In the genomic region with DNA sequence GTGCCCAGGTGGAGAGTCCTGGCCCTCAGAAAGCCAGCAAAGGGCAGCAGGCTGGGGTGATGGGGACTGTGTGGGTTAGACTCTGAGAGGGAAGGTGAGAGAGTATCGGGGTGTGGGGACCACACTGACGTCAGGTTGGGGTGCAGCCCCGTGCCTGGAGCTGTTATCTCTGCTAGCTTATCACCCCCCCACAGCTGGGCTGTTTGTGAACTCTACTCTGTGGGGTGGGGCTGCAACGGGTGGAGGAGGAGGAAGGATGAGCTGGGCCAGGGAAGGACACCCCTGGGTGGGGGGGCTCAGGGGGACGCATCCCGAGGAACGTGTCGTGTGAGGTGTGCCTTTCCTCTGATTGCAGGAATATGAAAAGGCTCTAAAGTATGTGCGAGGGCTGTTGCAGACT, we compare ENCODE assay signal across 12 mouse cellular contexts. TPM values are rescaled to one million over a fixed set of nuclear protein-coding genes. Genes with fewer than 3 reads are reported as not detected.
DNase-seq lines count a peak whose midpoint lies in the region; ATAC-seq and TF ChIP-seq lines count a peak whose summit lies in the region.
"Had no signal": no experiment of that assay in that cellular context is flagged by ENCODE, and none has a peak within 500 bp of the region (broad histone marks: within the 10 kb centered on the region; RNA-seq: fewer than 3 reads in every experiment).

No protein-coding gene starts in this region.

- no peak for DNase-seq in hindbrain, embryonic 10.5 days (ENCODE audit: low spot score)
- DNase-seq in G1E (ENCODE audit: low spot score), result peak; percentile 77
- DNase-seq in c-Kit-positive CD71-positive TER-119-positive erythroid progenitor cells, embryonic 14.5 days (ENCODE audit: low spot score), result peak; percentile 72
- DNase-seq in thymus, postnatal 10 days (ENCODE audit: low spot score in 2 of 2), result no peak
- no peak for DNase-seq in adrenal gland, postnatal 10 days
- no peak for DNase-seq in midbrain, embryonic 10.5 days (ENCODE audit: low spot score)
- DNase-seq: cerebellum, postnatal 10 days; lung, embryonic 14.5 days; thymus, postnatal 14 days had no signal

- no peaks in the 10 kb centered on the region for H3K9me3 ChIP-seq in hindbrain, embryonic 10.5 days
- H3K9me3 ChIP-seq in hindbrain, embryonic 13.5 days, result no peaks in the 10 kb centered on the region
- H3K9me3 ChIP-seq in G1E (replicated peaks), result no peaks in the 10 kb centered on the region
- H3K9me3 ChIP-seq in liver, embryonic 16.5 days (replicated peaks; ENCODE audit: control insufficient read depth, low read length), result no peaks in the 10 kb centered on the region
- no peaks in the 10 kb centered on the region for H3K9me3 ChIP-seq in midbrain, embryonic 10.5 days (replicated peaks)
- H3K9me3 ChIP-seq: embryonic facial prominence, embryonic 15.5 days had no signal

- no peak for ATAC-seq in hindbrain, embryonic 13.5 days (ENCODE audit: low FRiP score)
- peak; percentile 35 for ATAC-seq in G1E (ENCODE audit: extremely low read depth, insufficient number of reproducible peaks, low FRiP score, poor library complexity, severe bottlenecking)
- ATAC-seq in liver, embryonic 16.5 days (ENCODE audit: low read depth), result peak; percentile 85

- 0 out of 2 replicates have a peak overlapping the region, but pooled peaks have one; percentile 1 for H3K4me3 ChIP-seq in hindbrain, embryonic 10.5 days
- H3K4me3 ChIP-seq in hindbrain, embryonic 13.5 days, result no peak overlapping the region
- peak overlapping the region; percentile 63; the same call in 1 of the 2 replicates for H3K4me3 ChIP-seq in G1E (ENCODE audit: low read depth, low read length)
- peak overlapping the region; percentile 7; the same call in 1 of the 2 replicates for H3K4me3 ChIP-seq in liver, embryonic 16.5 days (ENCODE audit: low read depth, low read length)
- H3K4me3 ChIP-seq in midbrain, embryonic 10.5 days, result no peak overlapping the region
- H3K4me3 ChIP-seq: embryonic facial prominence, embryonic 15.5 days had no signal

- H3K36me3 ChIP-seq in hindbrain, embryonic 10.5 days, result peaks cover 65% of the 10 kb centered on the region
- H3K36me3 ChIP-seq in hindbrain, embryonic 13.5 days, result peaks cover 53% of the 10 kb centered on the region
- peaks cover 82% of the 10 kb centered on the region for H3K36me3 ChIP-seq in G1E (replicated peaks)
- peaks cover 6% of the 10 kb centered on the region for H3K36me3 ChIP-seq in liver, embryonic 16.5 days (ENCODE audit: control insufficient read depth, insufficient read depth)
- peaks cover 63% of the 10 kb centered on the region for H3K36me3 ChIP-seq in midbrain, embryonic 10.5 days

- no peak overlapping the region; the same call in 1 of the 2 replicates for H3K9ac ChIP-seq in hindbrain, embryonic 13.5 days
- peak overlapping the region; percentile 42 for H3K9ac ChIP-seq in liver, embryonic 16.5 days (ENCODE audit: low read depth, low read length)
- H3K9ac ChIP-seq: embryonic facial prominence, embryonic 15.5 days; lung, embryonic 14.5 days had no signal

- H3K4me1 ChIP-seq in hindbrain, embryonic 10.5 days (replicated peaks), result peaks cover 40% of the 10 kb centered on the region
- H3K4me1 ChIP-seq in hindbrain, embryonic 13.5 days (replicated peaks), result peaks cover 22% of the 10 kb centered on the region
- peaks cover 82% of the 10 kb centered on the region for H3K4me1 ChIP-seq in G1E (ENCODE audit: insufficient read depth, low read depth, low read length)
- H3K4me1 ChIP-seq in liver, embryonic 16.5 days (ENCODE audit: control insufficient read depth, low read depth, low read length), result peaks cover 48% of the 10 kb centered on the region
- peaks cover 25% of the 10 kb centered on the region for H3K4me1 ChIP-seq in midbrain, embryonic 10.5 days

- 89% methylated on average over 9 of the region's 9 CpGs for WGBS in hindbrain, embryonic 10.5 days
- 89% methylated on average over 9 of the region's 9 CpGs for WGBS in hindbrain, embryonic 13.5 days
- 29% methylated on average over 9 of the region's 9 CpGs for WGBS in liver, embryonic 16.5 days (ENCODE audit: insufficient replicate concordance)
- WGBS in midbrain, embryonic 10.5 days, result 92% methylated on average over 9 of the region's 9 CpGs

- no peak for TF ChIP-seq CTCF in G1E (IDR thresholded peaks at IDR 0.05; ENCODE audit: low read depth, low read length)

- H3K4me2 ChIP-seq in hindbrain, embryonic 13.5 days, result no peak overlapping the region
- H3K4me2 ChIP-seq in liver, embryonic 16.5 days (ENCODE audit: low read depth, low read length), result peak overlapping the region; percentile 41
- H3K4me2 ChIP-seq: embryonic facial prominence, embryonic 15.5 days had no signal

- no peaks in the 10 kb centered on the region for H3K27me3 ChIP-seq in hindbrain, embryonic 10.5 days (ENCODE audit: insufficient read depth, poor library complexity, severe bottlenecking)
- H3K27me3 ChIP-seq in hindbrain, embryonic 13.5 days, result no peaks in the 10 kb centered on the region
- H3K27me3 ChIP-seq in G1E (ENCODE audit: insufficient read depth, low read length), result no peaks in the 10 kb centered on the region
- H3K27me3 ChIP-seq in liver, embryonic 16.5 days (ENCODE audit: control insufficient read depth, insufficient read depth, low read depth, low read length), result no peaks in the 10 kb centered on the region
- no peaks in the 10 kb centered on the region for H3K27me3 ChIP-seq in midbrain, embryonic 10.5 days (ENCODE audit: low read depth, poor library complexity, severe bottlenecking)
- H3K27me3 ChIP-seq: embryonic facial prominence, embryonic 15.5 days had no signal

- H3K27ac ChIP-seq in hindbrain, embryonic 10.5 days, result no peak overlapping the region
- H3K27ac ChIP-seq in hindbrain, embryonic 13.5 days, result no peak overlapping the region
- peak overlapping the region; percentile 83 for H3K27ac ChIP-seq in liver, embryonic 16.5 days (ENCODE audit: low read length)
- no peak overlapping the region for H3K27ac ChIP-seq in midbrain, embryonic 10.5 days (replicated peaks)
- H3K27ac ChIP-seq: embryonic facial prominence, embryonic 15.5 days had no signal

RNA-seq across cellular contexts. Expression of a gene that starts 1.2 kb away (rescaled TPM):
- polyA plus RNA-seq in hindbrain, embryonic 10.5 days (2016; fragmentation: Nextera tagmentation; extraction: Ambion mirVana), result 0.09 and 0.38 TPM in 2 replicates
- 0.21 and 0.35 TPM in 2 replicates for polyA plus RNA-seq in hindbrain, embryonic 13.5 days (2015; fragmentation: Nextera tagmentation; extraction: Ambion mirVana)
- total RNA-seq in G1E (2014; fragmentation: Nextera tagmentation) (1.6 TPM in 1 of 2 replicates, not detected in the other), G1E (2017) (0.05 TPM in 1 of 2 replicates, not detected in the other)
- polyA plus RNA-seq in G1E (2012), result 0.08 and 0.13 TPM in 2 replicates
- 7.5 and 7.9 TPM in 2 replicates for polyA plus RNA-seq in liver, embryonic 16.5 days (2015; fragmentation: Nextera tagmentation; extraction: Ambion mirVana)
- 10 to 100 TPM; 10.7 to 13.6 TPM for total RNA-seq in adrenal gland, postnatal 10 days (2021)
- polyA plus RNA-seq in midbrain, embryonic 10.5 days (2016; fragmentation: Nextera tagmentation; extraction: Ambion mirVana), result 0.15 and 0.55 TPM in 2 replicates

RNA-seq across cellular contexts. Expression of a gene that starts 12.1 kb away (rescaled TPM):
- polyA plus RNA-seq in hindbrain, embryonic 10.5 days (2016; fragmentation: Nextera tagmentation; extraction: Ambion mirVana), result 294 and 365 TPM in 2 replicates
- 398 and 404 TPM in 2 replicates for polyA plus RNA-seq in hindbrain, embryonic 13.5 days (2015; fragmentation: Nextera tagmentation; extraction: Ambion mirVana)
- total RNA-seq in G1E (2014; fragmentation: Nextera tagmentation) (143 and 157 TPM in 2 replicates), G1E (2017) (152 and 170 TPM in 2 replicates)
- polyA plus RNA-seq in G1E (2012), result 439 and 593 TPM in 2 replicates
- 172 and 179 TPM in 2 replicates for polyA plus RNA-seq in liver, embryonic 16.5 days (2015; fragmentation: Nextera tagmentation; extraction: Ambion mirVana)
- 100 to 1,000 TPM; 164 to 186 TPM for total RNA-seq in adrenal gland, postnatal 10 days (2021)
- polyA plus RNA-seq in midbrain, embryonic 10.5 days (2016; fragmentation: Nextera tagmentation; extraction: Ambion mirVana), result 271 and 306 TPM in 2 replicates

RNA-seq across cellular contexts. Expression of a gene that starts 21.6 kb away (rescaled TPM):
- 40.6 and 43.3 TPM in 2 replicates for polyA plus RNA-seq in hindbrain, embryonic 10.5 days (2016; fragmentation: Nextera tagmentation; extraction: Ambion mirVana)
- 34.0 and 38.1 TPM in 2 replicates for polyA plus RNA-seq in hindbrain, embryonic 13.5 days (2015; fragmentation: Nextera tagmentation; extraction: Ambion mirVana)
- total RNA-seq in G1E (2014; fragmentation: Nextera tagmentation) (21.4 and 39.8 TPM in 2 replicates), G1E (2017) (19.7 and 20.7 TPM in 2 replicates)
- 33.1 and 33.9 TPM in 2 replicates for polyA plus RNA-seq in G1E (2012)
- polyA plus RNA-seq in liver, embryonic 16.5 days (2015; fragmentation: Nextera tagmentation; extraction: Ambion mirVana), result 12.2 and 12.9 TPM in 2 replicates
- 10 to 100 TPM; 43.5 to 49.6 TPM for total RNA-seq in adrenal gland, postnatal 10 days (2021)
- polyA plus RNA-seq in midbrain, embryonic 10.5 days (2016; fragmentation: Nextera tagmentation; extraction: Ambion mirVana), result 40.8 and 43.2 TPM in 2 replicates

RNA-seq across cellular contexts. Expression of a gene that starts 22.6 kb away (rescaled TPM):
- polyA plus RNA-seq in hindbrain, embryonic 10.5 days (2016; fragmentation: Nextera tagmentation; extraction: Ambion mirVana), result 108 and 113 TPM in 2 replicates
- polyA plus RNA-seq in hindbrain, embryonic 13.5 days (2015; fragmentation: Nextera tagmentation; extraction: Ambion mirVana), result 107 and 109 TPM in 2 replicates
- total RNA-seq in G1E (2014; fragmentation: Nextera tagmentation) (88.7 and 113 TPM in 2 replicates), G1E (2017) (35.5 and 43.4 TPM in 2 replicates)
- polyA plus RNA-seq in G1E (2012), result 247 and 287 TPM in 2 replicates
- 51.3 and 52.2 TPM in 2 replicates for polyA plus RNA-seq in liver, embryonic 16.5 days (2015; fragmentation: Nextera tagmentation; extraction: Ambion mirVana)
- total RNA-seq in adrenal gland, postnatal 10 days (2021), result 10 to 100 TPM; 60.1 to 61.0 TPM
- polyA plus RNA-seq in midbrain, embryonic 10.5 days (2016; fragmentation: Nextera tagmentation; extraction: Ambion mirVana), result 102 and 105 TPM in 2 replicates

RNA-seq across cellular contexts. Expression of a gene that starts 57.3 kb away (rescaled TPM):
- polyA plus RNA-seq in hindbrain, embryonic 10.5 days (2016; fragmentation: Nextera tagmentation; extraction: Ambion mirVana), result 106 and 124 TPM in 2 replicates
- 118 and 125 TPM in 2 replicates for polyA plus RNA-seq in hindbrain, embryonic 13.5 days (2015; fragmentation: Nextera tagmentation; extraction: Ambion mirVana)
- total RNA-seq in G1E (2014; fragmentation: Nextera tagmentation) (10.5 and 16.6 TPM in 2 replicates), G1E (2017) (5.6 and 6.1 TPM in 2 replicates)
- 3.9 and 6.5 TPM in 2 replicates for polyA plus RNA-seq in G1E (2012)
- polyA plus RNA-seq in liver, embryonic 16.5 days (2015; fragmentation: Nextera tagmentation; extraction: Ambion mirVana), result 7.6 and 8.4 TPM in 2 replicates
- total RNA-seq in adrenal gland, postnatal 10 days (2021), result 10 to 100 TPM; 24.5 to 27.5 TPM
- polyA plus RNA-seq in midbrain, embryonic 10.5 days (2016; fragmentation: Nextera tagmentation; extraction: Ambion mirVana), result 104 and 114 TPM in 2 replicates

Comparison
In these comparisons a context has a peak if more than half of its experiments do, and no peak if none do; other contexts are left out.
1. H3K4me3 ChIP-seq: peak in hindbrain, embryonic 10.5 days (single experiment), G1E (single experiment) and liver, embryonic 16.5 days (single experiment); none in hindbrain, embryonic 13.5 days (single experiment) and midbrain, embryonic 10.5 days (single experiment).
2. DNase-seq: peak in G1E (single experiment) and c-Kit-positive CD71-positive TER-119-positive erythroid progenitor cells, embryonic 14.5 days (single experiment); none in hindbrain, embryonic 10.5 days (single experiment), thymus, postnatal 10 days (0 of 2), adrenal gland, postnatal 10 days (single experiment) and midbrain, embryonic 10.5 days (single experiment).